Mouse (Mus musculus): ENCODE measurements at regions not wholly inside any gene's neighbourhood (a gene's known extent, or its start where the extent isn't known, plus 50 kb on each side); places are given as distances from the start of the nearest gene placed in this dataset.

GRCm38 (mm10) chr5:42525431-42525830 is 457.7 kb downstream of the Gm16223 start:
- Histone ChIP-seq H3K9me3 (ENCODE audit: low read length) (0 out of 2 replicates have a peak, but pooled peaks cover 4% of the 10 kb centered on the region), H3K27me3 (ENCODE audit: insufficient read depth, low read length) (no peaks in the 10 kb centered on the region), H3K36me3 (ENCODE audit: insufficient read depth, low read length) (no peaks in the 10 kb centered on the region), H3K4me3 (replicated peaks; ENCODE audit: low read length) (no peak overlapping the region), H3K4me1 (replicated peaks; ENCODE audit: low read depth, low read length) (no peaks in the 10 kb centered on the region)
- TF ChIP-seq POU5F1 (IDR thresholded peaks at IDR 0.05; ENCODE audit: borderline replicate concordance, low read length) (no peak), NANOG (IDR thresholded peaks at IDR 0.05; ENCODE audit: borderline replicate concordance, low read length) (no peak), CTCF (conservative IDR thresholded peaks at IDR 0.05; ENCODE audit: low read length) (no peak)

GRCm38 (mm10) chr5:42560537-42560936 is 492.8 kb downstream of the Gm16223 start:
- Histone ChIP-seq H3K36me3 (ENCODE audit: insufficient read depth, low read length) (no peaks in the 10 kb centered on the region), H3K9me3 (ENCODE audit: low read length) (no peaks in the 10 kb centered on the region), H3K4me1 (replicated peaks; ENCODE audit: low read depth, low read length) (no peaks in the 10 kb centered on the region), H3K27me3 (ENCODE audit: insufficient read depth, low read length) (no peaks in the 10 kb centered on the region), H3K4me3 (replicated peaks; ENCODE audit: low read length) (no peak overlapping the region)
- TF ChIP-seq CTCF (conservative IDR thresholded peaks at IDR 0.05; ENCODE audit: low read length) (no peak), POU5F1 (IDR thresholded peaks at IDR 0.05; ENCODE audit: borderline replicate concordance, low read length) (no peak), NANOG (IDR thresholded peaks at IDR 0.05; ENCODE audit: borderline replicate concordance, low read length) (no peak)

GRCm38 (mm10) chr5:42563406-42563805 is 495.6 kb downstream of the Gm16223 start:
- Histone ChIP-seq H3K4me3 (replicated peaks; ENCODE audit: low read length) (no peak overlapping the region), H3K36me3 (ENCODE audit: insufficient read depth, low read length) (no peaks in the 10 kb centered on the region), H3K9me3 (ENCODE audit: low read length) (no peaks in the 10 kb centered on the region), H3K4me1 (replicated peaks; ENCODE audit: low read depth, low read length) (no peaks in the 10 kb centered on the region), H3K27me3 (ENCODE audit: insufficient read depth, low read length) (no peaks in the 10 kb centered on the region)
- TF ChIP-seq POU5F1 (IDR thresholded peaks at IDR 0.05; ENCODE audit: borderline replicate concordance, low read length) (no peak), NANOG (IDR thresholded peaks at IDR 0.05; ENCODE audit: borderline replicate concordance, low read length) (no peak), CTCF (conservative IDR thresholded peaks at IDR 0.05; ENCODE audit: low read length) (no peak)

GRCm38 (mm10) chr5:42575971-42576370 is 508.2 kb downstream of the Gm16223 start:
- H3K9me3 ChIP-seq (ENCODE audit: low read length), result no peaks in the 10 kb centered on the region

GRCm38 (mm10) chr5:42578208-42578844 is 510.6 kb downstream of the Gm16223 start:
- H3K27me3 ChIP-seq (ENCODE audit: insufficient read depth, low read length), result no peaks in the 10 kb centered on the region
- no peaks in the 10 kb centered on the region for H3K36me3 ChIP-seq (ENCODE audit: insufficient read depth, low read length)
- no peaks in the 10 kb centered on the region for H3K4me1 ChIP-seq (replicated peaks; ENCODE audit: low read depth, low read length)
- H3K4me3 ChIP-seq (replicated peaks; ENCODE audit: low read length), result no peak overlapping the region
- TF ChIP-seq POU5F1 (IDR thresholded peaks at IDR 0.05; ENCODE audit: borderline replicate concordance, low read length) (no peak), CTCF (conservative IDR thresholded peaks at IDR 0.05; ENCODE audit: low read length) (no peak), NANOG (IDR thresholded peaks at IDR 0.05; ENCODE audit: borderline replicate concordance, low read length) (no peak)
- no peaks in the 10 kb centered on the region for H3K9me3 ChIP-seq (ENCODE audit: low read length)

More at GRCm38 (mm10) chr5:42575971-42576370, 508.2 kb downstream of the Gm16223 start:
- Histone ChIP-seq H3K4me3 (replicated peaks; ENCODE audit: low read length) (no peak overlapping the region), H3K36me3 (ENCODE audit: insufficient read depth, low read length) (no peaks in the 10 kb centered on the region), H3K4me1 (replicated peaks; ENCODE audit: low read depth, low read length) (no peaks in the 10 kb centered on the region), H3K27me3 (ENCODE audit: insufficient read depth, low read length) (no peaks in the 10 kb centered on the region)
- TF ChIP-seq NANOG (IDR thresholded peaks at IDR 0.05; ENCODE audit: borderline replicate concordance, low read length) (no peak), CTCF (conservative IDR thresholded peaks at IDR 0.05; ENCODE audit: low read length) (no peak), POU5F1 (IDR thresholded peaks at IDR 0.05; ENCODE audit: borderline replicate concordance, low read length) (no peak)

- Histone ChIP-seq H3K27me3 (ENCODE audit: insufficient read depth, low read length) (no peaks in the 10 kb centered on the region), H3K9me3 (ENCODE audit: low read length) (no peaks in the 10 kb centered on the region), H3K4me3 (replicated peaks; ENCODE audit: low read length) (no peak overlapping the region), H3K4me1 (replicated peaks; ENCODE audit: low read depth, low read length) (no peaks in the 10 kb centered on the region; the same call in 1 of the 2 replicates), H3K36me3 (ENCODE audit: insufficient read depth, low read length) (no peaks in the 10 kb centered on the region)
- no peak for TF ChIP-seq NANOG (IDR thresholded peaks at IDR 0.05; ENCODE audit: borderline replicate concordance, low read length)
- TF ChIP-seq CTCF (conservative IDR thresholded peaks at IDR 0.05; ENCODE audit: low read length), result no peak
Observed at GRCm38 (mm10) chr5:42620698-42621097, 552.9 kb downstream of the Gm16223 start.

GRCm38 (mm10) chr5:42636162-42636823 is 568.5 kb downstream of the Gm16223 start:
- no peak overlapping the region for H3K4me3 ChIP-seq (replicated peaks; ENCODE audit: low read length)
- no peaks in the 10 kb centered on the region for H3K27me3 ChIP-seq (ENCODE audit: insufficient read depth, low read length)
- H3K9me3 ChIP-seq (ENCODE audit: low read length), result no peaks in the 10 kb centered on the region
- H3K36me3 ChIP-seq (ENCODE audit: insufficient read depth, low read length), result no peaks in the 10 kb centered on the region
- no peaks in the 10 kb centered on the region for H3K4me1 ChIP-seq (replicated peaks; ENCODE audit: low read depth, low read length)
- no peak for TF ChIP-seq NANOG (IDR thresholded peaks at IDR 0.05; ENCODE audit: borderline replicate concordance, low read length)
- TF ChIP-seq CTCF (conservative IDR thresholded peaks at IDR 0.05; ENCODE audit: low read length), result no peak
- no peak for TF ChIP-seq POU5F1 (IDR thresholded peaks at IDR 0.05; ENCODE audit: borderline replicate concordance, low read length)

- Histone ChIP-seq H3K4me1 (replicated peaks; ENCODE audit: low read depth, low read length) (0 out of 2 replicates have a peak, but pooled peaks cover 2% of the 10 kb centered on the region), H3K27me3 (ENCODE audit: insufficient read depth, low read length) (no peaks in the 10 kb centered on the region), H3K36me3 (ENCODE audit: insufficient read depth, low read length) (no peaks in the 10 kb centered on the region), H3K4me3 (replicated peaks; ENCODE audit: low read length) (no peak overlapping the region), H3K9me3 (ENCODE audit: low read length) (peaks cover 8% of the 10 kb centered on the region; the same call in 1 of the 2 replicates)
- no peak for TF ChIP-seq POU5F1 (IDR thresholded peaks at IDR 0.05; ENCODE audit: borderline replicate concordance, low read length)
- no peak for TF ChIP-seq NANOG (IDR thresholded peaks at IDR 0.05; ENCODE audit: borderline replicate concordance, low read length)
- TF ChIP-seq CTCF (conservative IDR thresholded peaks at IDR 0.05; ENCODE audit: low read length), result no peak
Observed at GRCm38 (mm10) chr5:42656460-42656859, 576.5 kb upstream of the Cpeb2 start.
